Mouse (Mus musculus): ENCODE measurements around the gene Wfdc12. TPM values are rescaled to one million over a fixed set of nuclear protein-coding genes. Genes with fewer than 3 reads are reported as not detected.
"Not testable (repeated sequence)": the region's sequence is repeated elsewhere in the genome, so short reads cannot be mapped to it uniquely, and the experiment has no call there.

Wfdc12 gene
- polyA plus RNA-seq (2016; fragmentation: Nextera tagmentation; extraction: Ambion mirVana): not detected in 2 replicates

- Histone ChIP-seq H3K4me1 (no peaks in the 10 kb centered on the region), H3K9ac (no peak within 1 kb of the TSS), H3K9me3 (replicated peaks) (no peaks in the 10 kb centered on the region), H3K27me3 (replicated peaks) (peaks cover under 1% of the 10 kb centered on the region; the same call in 1 of the 2 replicates), H3K4me3 (no peak within 1 kb of the TSS), H3K36me3 (no peaks in the 10 kb centered on the region), H3K27ac (no peak within 1 kb of the TSS), H3K4me2 (no peak within 1 kb of the TSS)
- WGBS (ENCODE audit: insufficient replicate concordance): 67% methylated on average over 6 of the region's 6 CpGs
- ATAC-seq: no peak
Measured at GRCm38 (mm10) chr2:164190576-164190975, at the start of gene Wfdc12. Gene Wfdc12 (minus strand): TSS chr2:164190608.

GRCm38 (mm10) chr2:164238366-164238765 lies 48.0 kb upstream of the Wfdc12 start, which contains the start of gene Svs2:
Gene Svs2 (minus strand): TSS chr2:164238466.
- ATAC-seq: no peak

GRCm38 (mm10) chr2:164232671-164233070 lies 42.3 kb upstream of the Wfdc12 start:
- Histone ChIP-seq H3K4me2 (no peak overlapping the region), H3K9me3 (replicated peaks) (no peaks in the 10 kb centered on the region), H3K9ac (no peak overlapping the region), H3K27ac (no peak overlapping the region), H3K27me3 (replicated peaks) (no peaks in the 10 kb centered on the region), H3K4me1 (no peaks in the 10 kb centered on the region), H3K4me3 (no peak overlapping the region), H3K36me3 (no peaks in the 10 kb centered on the region)
- WGBS (ENCODE audit: insufficient replicate concordance): 70% methylated on average over 8 of the region's 8 CpGs
- no peak for ATAC-seq

More at GRCm38 (mm10) chr2:164238366-164238765, 48.0 kb upstream of the Wfdc12 start, which contains the start of gene Svs2:
- no peaks in the 10 kb centered on the region for H3K9me3 ChIP-seq (replicated peaks)
- no peaks in the 10 kb centered on the region for H3K36me3 ChIP-seq
- 59% methylated on average over 3 of the region's 3 CpGs for whole genome bisulfite sequencing (ENCODE audit: insufficient replicate concordance)
- no peak within 1 kb of the TSS for H3K4me3 ChIP-seq
- H3K27ac ChIP-seq: no peak within 1 kb of the TSS
- no peaks in the 10 kb centered on the region for H3K27me3 ChIP-seq (replicated peaks)
- no peak within 1 kb of the TSS for H3K9ac ChIP-seq
- no peaks in the 10 kb centered on the region for H3K4me1 ChIP-seq
- no peak within 1 kb of the TSS for H3K4me2 ChIP-seq

GRCm38 (mm10) chr2:164228361-164229070 lies 38.1 kb upstream of the Wfdc12 start:
- Histone ChIP-seq H3K4me2 (no peak overlapping the region), H3K27ac (no peak overlapping the region), H3K9ac (no peak overlapping the region), H3K27me3 (replicated peaks) (no peaks in the 10 kb centered on the region), H3K9me3 (replicated peaks) (no peaks in the 10 kb centered on the region), H3K4me1 (no peaks in the 10 kb centered on the region), H3K4me3 (no peak overlapping the region), H3K36me3 (no peaks in the 10 kb centered on the region)
- ATAC-seq: no peak
- WGBS (ENCODE audit: insufficient replicate concordance): 59% methylated on average over 8 of the region's 8 CpGs

GRCm38 (mm10) chr2:164221522-164221921 lies 31.1 kb upstream of the Wfdc12 start, which contains the start of gene Wfdc15b:
Gene Wfdc15b (minus strand): TSS chr2:164221660.
- Histone ChIP-seq H3K4me3 (no peak within 1 kb of the TSS), H3K36me3 (no peaks in the 10 kb centered on the region), H3K4me1 (no peaks in the 10 kb centered on the region), H3K9me3 (replicated peaks) (no peaks in the 10 kb centered on the region), H3K27me3 (replicated peaks) (no peaks in the 10 kb centered on the region), H3K27ac (no peak within 1 kb of the TSS), H3K9ac (no peak within 1 kb of the TSS), H3K4me2 (no peak within 1 kb of the TSS)
- 69% methylated on average over 11 of the region's 11 CpGs for WGBS (ENCODE audit: insufficient replicate concordance)
- no peak for ATAC-seq

- Histone ChIP-seq H3K27ac (no peak overlapping the region), H3K27me3 (replicated peaks) (no peaks in the 10 kb centered on the region), H3K4me3 (no peak overlapping the region), H3K9me3 (replicated peaks) (no peaks in the 10 kb centered on the region), H3K9ac (no peak overlapping the region), H3K4me1 (no peaks in the 10 kb centered on the region), H3K4me2 (no peak overlapping the region), H3K36me3 (no peaks in the 10 kb centered on the region)
- WGBS (ENCODE audit: insufficient replicate concordance): 65% methylated on average over 9 of the region's 9 CpGs
- ATAC-seq: no peak
Measured at GRCm38 (mm10) chr2:164219295-164219694, 28.9 kb upstream of the Wfdc12 start.

- H3K27ac ChIP-seq: no peak overlapping the region
- no peak overlapping the region for H3K4me3 ChIP-seq
- no peaks in the 10 kb centered on the region for H3K36me3 ChIP-seq
- no peaks in the 10 kb centered on the region for H3K9me3 ChIP-seq (replicated peaks)
- H3K4me1 ChIP-seq: no peaks in the 10 kb centered on the region
- no peak overlapping the region for H3K4me2 ChIP-seq
- ATAC-seq: no peak
- 68% methylated on average over 5 of the region's 5 CpGs for WGBS (ENCODE audit: insufficient replicate concordance)
- no peaks in the 10 kb centered on the region for H3K27me3 ChIP-seq (replicated peaks)
- no peak overlapping the region for H3K9ac ChIP-seq
Measured at GRCm38 (mm10) chr2:164212711-164213110, 22.3 kb upstream of the Wfdc12 start.

GRCm38 (mm10) chr2:164210892-164211291 lies 20.5 kb upstream of the Wfdc12 start:
- Histone ChIP-seq H3K9ac (no peak overlapping the region), H3K9me3 (replicated peaks) (no peaks in the 10 kb centered on the region), H3K4me2 (no peak overlapping the region), H3K36me3 (no peaks in the 10 kb centered on the region), H3K4me3 (no peak overlapping the region), H3K27me3 (replicated peaks) (no peaks in the 10 kb centered on the region), H3K4me1 (no peaks in the 10 kb centered on the region), H3K27ac (no peak overlapping the region)
- no peak for ATAC-seq
- WGBS (ENCODE audit: insufficient replicate concordance): 76% methylated on average over 4 of the region's 4 CpGs

GRCm38 (mm10) chr2:164206676-164207075 lies 16.3 kb upstream of the Wfdc12 start:
- no peaks in the 10 kb centered on the region for H3K4me1 ChIP-seq
- no peaks in the 10 kb centered on the region for H3K27me3 ChIP-seq (replicated peaks)
- no peak overlapping the region for H3K4me2 ChIP-seq
- no peaks in the 10 kb centered on the region for H3K36me3 ChIP-seq
- no peak for ATAC-seq
- H3K9me3 ChIP-seq (replicated peaks): no peaks in the 10 kb centered on the region
- WGBS (ENCODE audit: insufficient replicate concordance): 45% methylated on average over 4 of the region's 4 CpGs
- H3K4me3 ChIP-seq: no peak overlapping the region
- no peak overlapping the region for H3K9ac ChIP-seq
- no peak overlapping the region for H3K27ac ChIP-seq

- ATAC-seq, H3K4me1 ChIP-seq: not testable (repeated sequence)
Measured at GRCm38 (mm10) chr2:164206011-164206410, 15.6 kb upstream of the Wfdc12 start.

DNA sequence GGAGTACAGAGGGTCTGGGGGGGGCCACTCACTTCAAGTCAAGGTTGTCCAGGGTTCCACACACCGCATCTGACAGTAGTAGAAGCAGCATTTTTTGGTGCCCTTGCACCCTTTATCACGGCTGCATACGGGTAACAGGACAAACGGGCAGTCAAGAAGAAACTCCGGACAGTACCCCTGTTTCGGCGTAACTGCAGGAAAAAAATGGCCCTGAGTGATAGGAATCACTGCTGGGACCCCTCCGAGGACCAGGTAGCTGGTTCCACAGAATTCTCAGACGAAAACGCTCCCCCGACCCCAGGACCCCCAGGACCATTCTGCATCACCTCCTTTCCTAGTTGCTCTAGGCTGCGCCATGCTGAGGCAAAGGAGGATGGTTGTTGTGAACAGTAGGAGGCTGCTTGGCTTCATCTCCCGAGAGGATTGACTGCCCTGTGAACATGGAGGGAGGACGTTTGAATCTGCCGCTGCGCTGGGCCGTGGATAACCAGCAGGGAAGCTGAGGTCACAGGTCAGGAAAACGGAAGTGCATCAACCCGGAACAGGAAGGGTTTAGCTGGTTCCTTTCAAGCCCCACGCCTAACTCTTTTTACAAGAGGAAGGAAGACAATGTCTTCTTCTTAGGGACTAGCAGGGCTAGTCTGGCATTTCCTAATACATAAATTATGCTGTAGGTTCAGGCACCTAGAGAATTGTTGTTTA lies 9.4 kb upstream of the Wfdc12 start, which contains the start of gene Wfdc15a:
Gene Wfdc15a (minus strand): TSS at position 505 of the 702 bp plus-strand sequence.
- Histone ChIP-seq H3K36me3 (no peaks in the 10 kb centered on the region), H3K27me3 (replicated peaks) (no peaks in the 10 kb centered on the region), H3K4me3 (no peak within 1 kb of the TSS), H3K4me1 (no peaks in the 10 kb centered on the region), H3K9me3 (replicated peaks) (0 out of 2 replicates have a peak, but pooled peaks cover 4% of the 10 kb centered on the region), H3K9ac (no peak within 1 kb of the TSS), H3K27ac (no peak within 1 kb of the TSS), H3K4me2 (no peak within 1 kb of the TSS)
- 70% methylated on average over 20 of the region's 20 CpGs for WGBS (ENCODE audit: insufficient replicate concordance)
- no peak for ATAC-seq

More at GRCm38 (mm10) chr2:164206011-164206410, 15.6 kb upstream of the Wfdc12 start:
- H3K36me3 ChIP-seq; H3K27ac ChIP-seq; H3K27me3 ChIP-seq (replicated peaks); H3K4me2 ChIP-seq; H3K4me3 ChIP-seq; H3K9me3 ChIP-seq (replicated peaks); H3K9ac ChIP-seq: not testable (repeated sequence)
- 74% methylated on average over 10 of the region's 10 CpGs for WGBS (ENCODE audit: insufficient replicate concordance)

GRCm38 (mm10) chr2:164196700-164196990 lies 6.2 kb upstream of the Wfdc12 start:
- whole genome bisulfite sequencing (ENCODE audit: insufficient replicate concordance): 74% methylated on average over 5 of the region's 5 CpGs
- no peak overlapping the region for H3K4me3 ChIP-seq
- H3K9me3 ChIP-seq (replicated peaks): 0 out of 2 replicates have a peak, but pooled peaks cover 4% of the 10 kb centered on the region
- H3K36me3 ChIP-seq: no peaks in the 10 kb centered on the region
- ATAC-seq: no peak
- H3K27me3 ChIP-seq (replicated peaks): no peaks in the 10 kb centered on the region
- H3K4me1 ChIP-seq: no peaks in the 10 kb centered on the region
- H3K4me2 ChIP-seq: no peak overlapping the region
- no peak overlapping the region for H3K27ac ChIP-seq
- H3K9ac ChIP-seq: no peak overlapping the region

Measured in liver, embryonic 12.5 days (tissue).